Mouse (Mus musculus) ovary, adult 18-20 months (tissue): Measurements from ENCODE around the gene Dpy19l3.

ENCODE experiments used
- DNase-seq: peaks from one replicate; pipeline ENCODE4 v3.0.0; 2022; ENCODE audit warnings: low spot score, mixed read lengths

The Dpy19l3 gene

GRCm38 (mm10) chr7:35754033-35754885 lies at the start of gene Dpy19l3:
Dpy19l3 (minus strand) TSS chr7:35754454.
- peak; percentile 83 for DNase-seq

GRCm38 (mm10) chr7:35802906-35803595 lies 48.8 kb upstream of the Dpy19l3 start, which contains the start of gene Zfp507:
Zfp507 (minus strand) TSS chr7:35803003.
- DNase-seq = peak; percentile 76

- DNase-seq = no peak
Observed at GRCm38 (mm10) chr7:35802201-35802905, 48.1 kb upstream of the Dpy19l3 start.

GRCm38 (mm10) chr7:35796123-35796522 lies 41.9 kb upstream of the Dpy19l3 start:
- no peak for DNase-seq

- no peak for DNase-seq
Observed at GRCm38 (mm10) chr7:35794145-35794664, 40.0 kb upstream of the Dpy19l3 start.

GRCm38 (mm10) chr7:35792150-35792848 lies 38.0 kb upstream of the Dpy19l3 start:
- DNase-seq = no peak

- no peak for DNase-seq
Observed at GRCm38 (mm10) chr7:35790926-35791325, 36.7 kb upstream of the Dpy19l3 start.

GRCm38 (mm10) chr7:35790201-35790600 lies 35.9 kb upstream of the Dpy19l3 start:
- no peak for DNase-seq

- no peak for DNase-seq
Observed at GRCm38 (mm10) chr7:35785579-35785978, 31.3 kb upstream of the Dpy19l3 start.

- no peak for DNase-seq
Observed at GRCm38 (mm10) chr7:35782252-35782651, 28.0 kb upstream of the Dpy19l3 start.

- no peak for DNase-seq
Observed at GRCm38 (mm10) chr7:35774127-35774526, 19.9 kb upstream of the Dpy19l3 start.

GRCm38 (mm10) chr7:35772347-35772746 lies 18.1 kb upstream of the Dpy19l3 start:
- no peak for DNase-seq

GRCm38 (mm10) chr7:35771106-35771505 lies 16.9 kb upstream of the Dpy19l3 start:
- DNase-seq = no peak

- no peak for DNase-seq
Observed at GRCm38 (mm10) chr7:35770122-35770521, 15.9 kb upstream of the Dpy19l3 start.

- no peak for DNase-seq
Observed at GRCm38 (mm10) chr7:35764461-35764860, 10.2 kb upstream of the Dpy19l3 start.

- DNase-seq = no peak
Observed at GRCm38 (mm10) chr7:35761801-35762200, 7.5 kb upstream of the Dpy19l3 start.

- DNase-seq = no peak
Observed at GRCm38 (mm10) chr7:35759602-35760001, 5.3 kb upstream of the Dpy19l3 start.

- no peak for DNase-seq
Observed at GRCm38 (mm10) chr7:35756510-35757440, 2.5 kb upstream of the Dpy19l3 start.

- DNase-seq = no peak
Observed at GRCm38 (mm10) chr7:35754886-35755168, 573 bp upstream of the Dpy19l3 start.

- DNase-seq = no peak
Observed at GRCm38 (mm10) chr7:35753319-35754032, 778 bp downstream of the Dpy19l3 start.
